Mouse (Mus musculus): ENCODE data around the gene 1300017J02Rik. TPM values are rescaled to one million over a fixed set of nuclear protein-coding genes. Genes with fewer than 3 reads are reported as not detected.

Gene 1300017J02Rik
- polyA plus RNA-seq, 1 experiment from 2014 or later: 3.4 TPM

DNA sequence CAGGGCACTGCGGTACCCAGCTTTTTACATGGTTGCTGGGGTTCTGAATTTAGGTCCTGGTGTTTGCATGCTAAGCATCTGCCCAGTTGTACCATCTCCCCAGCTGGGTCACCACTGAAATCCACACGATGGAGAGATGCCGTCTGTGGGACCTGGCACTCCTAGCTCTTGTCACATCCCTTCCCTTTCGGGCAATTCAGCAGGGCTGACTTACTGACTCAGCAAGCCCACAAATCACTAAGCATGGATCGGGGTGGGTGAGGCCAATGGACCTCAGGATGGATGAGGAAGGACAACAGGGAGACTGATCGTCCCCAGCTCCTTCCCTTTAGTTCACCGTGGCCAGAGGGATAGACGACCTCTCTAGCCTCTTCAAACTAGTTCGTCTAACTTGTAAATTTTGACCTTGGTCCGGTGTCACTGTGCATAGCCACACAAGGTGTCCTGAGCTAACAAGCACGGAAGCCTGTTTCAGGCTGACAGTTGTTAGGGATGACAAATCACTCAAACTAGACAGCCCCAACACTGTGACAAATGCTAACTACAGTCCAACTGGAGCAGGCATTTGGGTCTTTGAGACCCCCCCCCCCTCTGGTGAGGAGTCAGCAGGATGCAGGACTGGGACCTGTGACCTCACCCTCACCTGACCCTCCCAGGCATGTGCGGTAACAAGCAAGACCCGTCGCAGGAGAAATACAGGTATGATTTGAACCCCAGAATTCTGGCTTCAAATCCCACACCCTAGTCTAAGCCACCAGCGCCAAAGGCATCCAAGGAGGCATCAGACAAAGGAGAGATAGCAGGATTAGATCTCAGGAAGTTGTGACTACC is 75.6 kb downstream of the 1300017J02Rik start:
- H3K9me3 ChIP-seq (replicated peaks): no peaks in the 10 kb centered on the region
- H3K4me2 ChIP-seq (replicated peaks): no peak overlapping the region
- WGBS: 87% methylated on average over 15 of the region's 15 CpGs
- H3K36me3 ChIP-seq: no peaks in the 10 kb centered on the region
- no peak for ATAC-seq (ENCODE audit: low FRiP score)
- H3K27ac ChIP-seq: no peak overlapping the region
- H3K4me1 ChIP-seq: peaks cover 7% of the 10 kb centered on the region
- H3K4me3 ChIP-seq: no peak overlapping the region
- no peak overlapping the region for H3K9ac ChIP-seq
- H3K27me3 ChIP-seq: no peaks in the 10 kb centered on the region

DNA sequence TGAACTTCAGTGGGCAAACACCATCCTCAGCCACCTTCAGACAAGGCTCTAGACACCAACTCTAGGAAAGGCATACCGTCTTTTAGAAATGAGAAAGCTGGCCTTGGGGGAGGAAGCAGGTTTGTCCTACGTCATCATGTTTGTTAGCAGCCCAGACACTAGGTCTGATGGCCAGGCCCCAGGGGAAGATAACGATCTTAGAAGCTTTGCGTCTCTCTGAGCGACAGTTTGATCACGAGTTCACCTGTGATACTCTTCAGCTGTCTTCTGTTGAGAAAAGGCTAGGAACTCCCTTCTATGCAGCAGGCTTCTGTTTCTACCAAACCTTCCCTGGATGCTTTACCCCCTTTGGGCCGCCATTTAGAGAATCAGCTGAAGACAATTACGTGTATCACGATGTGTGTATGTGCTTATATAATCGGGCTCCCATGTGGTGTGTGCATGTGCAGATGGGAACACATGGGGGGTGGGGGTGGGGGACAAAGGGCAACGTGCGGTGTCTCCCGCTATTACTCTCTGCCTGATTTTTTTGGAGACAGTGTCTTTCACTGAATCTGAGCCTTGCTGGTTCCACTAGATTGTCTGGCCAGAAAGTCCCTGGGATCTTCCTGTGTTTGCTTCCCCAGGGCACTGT is 76.4 kb downstream of the 1300017J02Rik start:
- ATAC-seq (ENCODE audit: low FRiP score): no peak
- H3K4me2 ChIP-seq (replicated peaks): no peak overlapping the region
- H3K27ac ChIP-seq: no peak overlapping the region
- no peaks in the 10 kb centered on the region for H3K27me3 ChIP-seq
- 81% methylated on average over 13 of the region's 13 CpGs for WGBS
- H3K36me3 ChIP-seq: no peaks in the 10 kb centered on the region
- peaks cover 7% of the 10 kb centered on the region; the same call in 1 of the 2 replicates for H3K4me1 ChIP-seq
- no peaks in the 10 kb centered on the region for H3K9me3 ChIP-seq (replicated peaks)
- H3K9ac ChIP-seq: no peak overlapping the region
- no peak overlapping the region for H3K4me3 ChIP-seq

DNA sequence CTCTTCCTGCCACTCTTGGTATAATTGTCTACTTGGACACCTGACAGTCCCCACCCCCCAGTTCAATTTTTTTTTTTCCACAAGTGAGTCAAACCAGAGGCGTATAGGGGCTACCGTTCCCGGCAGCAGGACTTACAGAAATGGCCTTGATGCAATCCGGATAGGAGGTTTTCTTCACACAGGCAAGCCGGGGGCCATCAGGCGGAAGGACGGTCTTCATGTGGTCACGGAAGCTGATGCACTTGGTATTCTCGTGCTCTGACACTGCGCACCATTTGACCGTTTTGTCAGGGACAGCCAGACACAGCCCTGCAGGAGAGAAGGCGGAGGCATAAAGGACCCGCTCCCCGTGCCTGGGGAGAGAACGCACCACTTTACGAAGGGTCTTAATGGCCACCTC is 77.1 kb downstream of the 1300017J02Rik start:
- Histone ChIP-seq H3K9ac (no peak overlapping the region), H3K4me2 (replicated peaks) (no peak overlapping the region), H3K27me3 (no peaks in the 10 kb centered on the region), H3K9me3 (replicated peaks) (no peaks in the 10 kb centered on the region), H3K4me1 (peaks cover 7% of the 10 kb centered on the region; the same call in 1 of the 2 replicates), H3K36me3 (no peaks in the 10 kb centered on the region), H3K4me3 (no peak overlapping the region), H3K27ac (no peak overlapping the region)
- 92% methylated on average over 16 of the region's 16 CpGs for WGBS
- no peak for ATAC-seq (ENCODE audit: low FRiP score)

DNA sequence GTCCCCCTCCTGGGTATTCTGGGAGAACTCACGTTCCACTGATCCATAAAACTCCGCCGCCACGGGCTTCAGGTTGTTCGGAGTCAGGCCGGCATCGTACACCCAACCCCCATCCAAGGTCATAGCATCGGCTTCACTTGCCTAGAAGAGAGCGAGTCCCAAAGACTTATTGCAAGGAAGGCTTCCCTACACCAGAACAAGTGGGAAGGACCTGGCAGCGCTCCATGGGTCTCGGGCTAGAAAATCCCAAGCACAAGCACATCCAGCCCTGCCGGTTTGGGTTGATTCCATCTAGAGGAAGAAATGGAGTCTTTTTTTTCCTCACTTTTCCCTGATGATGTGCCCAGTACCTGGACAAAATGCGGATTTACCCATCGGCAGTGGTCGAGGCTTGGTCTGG is 78.1 kb downstream of the 1300017J02Rik start:
- no peaks in the 10 kb centered on the region for H3K36me3 ChIP-seq
- H3K4me2 ChIP-seq (replicated peaks): no peak overlapping the region
- no peak overlapping the region for H3K9ac ChIP-seq
- no peaks in the 10 kb centered on the region for H3K9me3 ChIP-seq (replicated peaks)
- ATAC-seq (ENCODE audit: low FRiP score): no peak
- H3K4me3 ChIP-seq: no peak overlapping the region
- WGBS: 93% methylated on average over 15 of the region's 15 CpGs
- H3K27ac ChIP-seq: no peak overlapping the region
- peaks cover 7% of the 10 kb centered on the region; the same call in 1 of the 2 replicates for H3K4me1 ChIP-seq
- no peaks in the 10 kb centered on the region for H3K27me3 ChIP-seq

DNA sequence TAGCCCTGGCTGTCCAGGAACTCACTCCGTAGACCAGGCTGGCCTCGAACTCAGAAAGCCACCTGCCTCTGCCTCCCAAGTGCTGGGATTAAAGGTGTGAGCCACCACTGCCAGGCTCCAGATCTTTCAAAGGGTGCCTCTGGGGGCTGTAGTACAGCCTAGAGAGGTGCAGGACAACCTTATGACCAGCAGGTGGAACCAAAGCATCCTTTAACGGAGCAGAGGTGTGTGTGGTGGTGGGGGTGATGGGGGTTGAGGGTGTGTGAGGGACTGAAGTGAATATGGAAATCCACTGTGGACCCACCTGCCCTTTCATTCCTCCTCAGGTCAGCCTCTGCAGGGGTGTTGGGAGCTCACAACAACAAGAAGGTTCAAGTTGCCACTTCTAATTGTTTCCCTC is 79.4 kb downstream of the 1300017J02Rik start:
- Histone ChIP-seq H3K9ac (no peak overlapping the region), H3K36me3 (no peaks in the 10 kb centered on the region), H3K4me1 (peaks cover 5% of the 10 kb centered on the region; the same call in 1 of the 2 replicates), H3K27ac (no peak overlapping the region), H3K27me3 (no peaks in the 10 kb centered on the region), H3K9me3 (replicated peaks) (no peaks in the 10 kb centered on the region), H3K4me2 (replicated peaks) (no peak overlapping the region), H3K4me3 (no peak overlapping the region)
- no peak for ATAC-seq (ENCODE audit: low FRiP score)
- WGBS: 64% methylated on average over 3 of the region's 3 CpGs

DNA sequence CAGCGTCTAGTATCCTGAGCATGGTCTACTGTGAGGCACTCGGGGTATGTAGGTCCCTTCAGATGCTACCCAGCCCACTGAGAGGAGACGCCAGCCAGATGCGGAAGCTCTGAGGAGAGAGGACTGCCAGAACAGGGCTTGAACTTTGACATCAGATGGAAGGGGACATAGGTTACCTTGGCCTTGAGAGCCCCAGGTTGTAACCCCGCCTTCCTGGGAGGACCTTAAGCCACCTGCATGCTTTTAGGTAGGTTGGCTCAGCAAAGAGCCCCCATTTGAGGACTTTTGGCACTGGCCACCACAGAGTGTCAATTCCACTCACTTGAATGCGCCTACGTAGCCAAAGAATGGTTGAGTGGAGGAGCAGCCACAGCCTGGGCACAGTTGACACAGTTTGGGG is 80.2 kb downstream of the 1300017J02Rik start:
- WGBS: 92% methylated on average over 7 of the region's 7 CpGs
- Histone ChIP-seq H3K4me3 (no peak overlapping the region), H3K4me2 (replicated peaks) (no peak overlapping the region), H3K9me3 (replicated peaks) (no peaks in the 10 kb centered on the region), H3K27ac (no peak overlapping the region), H3K4me1 (no peaks in the 10 kb centered on the region), H3K9ac (no peak overlapping the region), H3K36me3 (no peaks in the 10 kb centered on the region), H3K27me3 (no peaks in the 10 kb centered on the region)
- no peak for ATAC-seq (ENCODE audit: low FRiP score)

DNA sequence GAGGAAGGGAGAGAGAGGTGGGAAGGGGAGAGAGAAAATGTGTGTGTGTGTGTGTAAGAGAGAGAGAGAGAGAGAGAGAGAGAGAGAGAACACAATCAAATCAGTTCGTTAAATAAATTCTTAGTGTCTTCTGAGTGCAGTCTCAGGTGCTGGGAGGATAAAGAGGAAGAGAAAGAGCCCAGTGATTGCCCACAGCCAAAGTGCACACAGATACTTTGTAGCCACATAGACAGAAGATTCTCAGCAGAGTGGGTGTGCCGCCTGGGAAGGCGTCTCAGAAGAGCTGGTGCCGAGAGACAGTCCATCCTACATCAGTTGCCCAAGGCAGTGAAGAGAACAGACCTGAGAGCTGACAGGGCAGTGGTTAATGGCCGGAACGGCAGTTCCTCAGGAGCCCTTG is 90.6 kb downstream of the 1300017J02Rik start:
- WGBS: 79% methylated on average over 4 of the region's 6 CpGs
- Histone ChIP-seq H3K27ac (no peak overlapping the region), H3K9ac (no peak overlapping the region)

DNA sequence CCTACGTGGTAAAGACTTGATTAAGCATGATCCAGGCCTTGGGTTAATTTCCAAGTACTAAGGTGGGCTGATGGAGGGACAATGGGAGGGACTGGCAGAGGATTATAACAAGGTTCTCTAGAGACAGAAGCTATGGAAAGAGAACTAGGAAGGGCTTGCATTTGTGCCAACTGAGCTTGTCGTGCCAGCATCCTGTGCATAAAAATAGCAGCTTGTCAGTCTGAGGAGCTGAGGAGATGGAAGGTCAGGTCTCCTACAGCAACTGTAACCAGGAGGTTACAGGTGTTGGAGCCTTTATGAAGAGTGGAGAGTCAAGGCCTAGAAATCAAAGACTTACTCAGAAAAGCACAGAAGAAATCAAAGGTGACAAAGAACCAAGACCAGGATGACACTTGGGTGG is 91.3 kb downstream of the 1300017J02Rik start:
- Histone ChIP-seq H3K9ac (no peak overlapping the region), H3K27me3 (no peaks in the 10 kb centered on the region), H3K27ac (no peak overlapping the region), H3K4me3 (no peak overlapping the region), H3K36me3 (no peaks in the 10 kb centered on the region), H3K9me3 (replicated peaks) (no peaks in the 10 kb centered on the region), H3K4me2 (replicated peaks) (no peak overlapping the region), H3K4me1 (peaks cover 5% of the 10 kb centered on the region)
- no peak for ATAC-seq (ENCODE audit: low FRiP score)
- 71% methylated on average over 2 of the region's 2 CpGs for WGBS

More for the DNA sequence above, 90.6 kb downstream of the 1300017J02Rik start:
- H3K27me3 ChIP-seq: no peaks in the 10 kb centered on the region
- no peaks in the 10 kb centered on the region for H3K36me3 ChIP-seq
- no peaks in the 10 kb centered on the region for H3K9me3 ChIP-seq (replicated peaks)
- no peaks in the 10 kb centered on the region for H3K4me1 ChIP-seq
- no peak overlapping the region for H3K4me3 ChIP-seq
- no peak overlapping the region for H3K4me2 ChIP-seq (replicated peaks)
- no peak for ATAC-seq (ENCODE audit: low FRiP score)

DNA sequence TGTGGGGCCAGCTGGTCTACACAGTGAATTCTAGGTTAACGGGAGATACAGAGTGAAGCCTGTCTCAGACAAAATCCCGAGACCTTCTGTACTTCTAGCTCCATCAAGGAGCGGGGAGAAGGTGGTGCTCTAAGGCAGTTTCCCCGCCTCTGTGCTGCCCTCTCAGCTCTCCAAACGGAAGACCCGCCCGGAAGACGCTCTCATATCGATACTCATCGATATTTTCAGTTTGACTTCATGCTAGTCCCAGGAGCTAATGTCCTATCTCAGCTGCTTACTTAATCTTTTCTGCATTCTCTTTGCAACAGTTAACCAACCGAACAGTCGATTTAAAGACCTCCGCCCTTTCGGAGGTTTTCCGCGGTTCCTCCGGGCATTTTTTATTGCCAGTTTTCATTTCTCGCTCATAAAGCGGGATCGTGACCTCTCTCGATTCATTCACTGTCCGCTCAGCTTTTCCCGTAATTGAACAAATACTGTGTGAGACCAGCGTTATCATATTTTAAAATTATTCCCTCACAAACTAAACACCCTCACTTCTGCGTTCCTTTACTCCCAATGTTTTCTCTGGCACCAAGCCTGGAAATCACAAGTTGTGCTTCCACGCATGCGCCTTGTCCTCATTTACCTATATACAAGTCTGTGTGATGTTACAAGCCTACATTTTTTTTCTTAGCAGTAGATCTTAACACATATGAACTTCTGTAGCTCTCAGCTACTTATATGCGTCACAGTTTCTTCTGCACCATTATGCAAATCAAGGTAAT is 92.0 kb downstream of the 1300017J02Rik start:
- peaks cover 5% of the 10 kb centered on the region for H3K4me1 ChIP-seq
- no peak overlapping the region for H3K4me3 ChIP-seq
- WGBS: 82% methylated on average over 28 of the region's 28 CpGs
- no peaks in the 10 kb centered on the region for H3K27me3 ChIP-seq
- no peak overlapping the region for H3K9ac ChIP-seq
- no peaks in the 10 kb centered on the region for H3K36me3 ChIP-seq
- no peak for ATAC-seq (ENCODE audit: low FRiP score)
- H3K27ac ChIP-seq: no peak overlapping the region
- no peaks in the 10 kb centered on the region for H3K9me3 ChIP-seq (replicated peaks)
- no peak overlapping the region for H3K4me2 ChIP-seq (replicated peaks)

DNA sequence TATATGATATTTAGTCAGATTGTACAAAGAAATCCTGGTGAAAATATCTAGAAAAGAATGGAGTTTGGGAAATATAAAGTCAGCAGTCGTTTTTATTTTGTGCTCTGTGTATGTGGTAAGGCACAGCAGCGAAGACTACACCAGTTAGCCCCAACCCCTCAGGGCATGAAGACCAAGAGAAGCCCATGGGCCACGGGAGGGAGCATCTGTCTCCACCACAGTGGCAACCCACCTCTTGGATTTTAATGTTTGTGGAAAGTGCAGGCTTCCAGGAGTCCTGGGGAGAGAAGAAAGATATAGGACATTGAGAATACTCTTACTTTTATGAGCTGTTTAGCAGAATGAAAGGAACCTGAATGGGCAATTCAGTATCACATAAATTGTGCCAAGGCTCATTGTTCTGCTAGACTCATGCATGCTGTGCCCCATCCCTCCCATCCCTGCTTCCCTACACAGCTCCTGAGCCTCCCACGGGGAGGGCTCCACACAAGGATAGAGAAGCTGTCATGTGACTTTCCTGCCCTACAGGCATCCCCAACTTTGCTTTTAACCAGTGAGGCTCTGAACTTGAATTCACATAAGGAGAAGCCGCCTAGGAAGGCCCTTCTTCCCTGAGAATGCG is 96.0 kb downstream of the 1300017J02Rik start:
- WGBS: 52% methylated on average over 6 of the region's 6 CpGs
- Histone ChIP-seq H3K4me3 (no peak overlapping the region), H3K9me3 (replicated peaks) (no peaks in the 10 kb centered on the region), H3K36me3 (no peaks in the 10 kb centered on the region), H3K4me1 (peaks cover 5% of the 10 kb centered on the region), H3K27ac (no peak overlapping the region), H3K27me3 (no peaks in the 10 kb centered on the region), H3K4me2 (replicated peaks) (no peak overlapping the region), H3K9ac (no peak overlapping the region; the same call in 1 of the 2 replicates)
- no peak for ATAC-seq (ENCODE audit: low FRiP score)

DNA sequence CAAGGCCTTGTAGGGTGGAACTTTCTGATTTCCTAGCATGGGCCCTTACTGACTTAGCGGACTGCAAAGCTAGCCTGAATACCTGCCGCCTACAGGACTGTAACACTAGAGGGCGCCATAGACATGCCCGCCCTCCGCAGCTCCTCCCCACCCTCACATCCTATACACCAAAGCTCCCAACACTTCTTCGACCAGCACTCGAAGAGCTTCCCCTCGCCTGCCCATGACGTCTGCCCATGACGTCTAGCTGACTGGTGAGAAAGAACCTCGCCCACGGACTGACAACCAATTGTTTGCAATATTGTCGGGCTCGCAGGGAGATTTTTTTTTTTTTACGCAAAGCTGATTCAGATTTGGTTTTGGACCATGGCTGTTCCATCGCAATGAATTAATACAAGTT is 97.0 kb downstream of the 1300017J02Rik start:
- Histone ChIP-seq H3K27me3 (no peaks in the 10 kb centered on the region), H3K9me3 (replicated peaks) (no peaks in the 10 kb centered on the region), H3K4me3 (peak overlapping the region; percentile 11; the same call in 1 of the 2 replicates), H3K9ac (no peak overlapping the region), H3K4me2 (replicated peaks) (peak overlapping the region; percentile 46), H3K36me3 (no peaks in the 10 kb centered on the region), H3K27ac (no peak overlapping the region), H3K4me1 (peaks cover 5% of the 10 kb centered on the region)
- ATAC-seq (ENCODE audit: low FRiP score): peak; percentile 77
- 9% methylated on average over 16 of the region's 16 CpGs for WGBS

DNA sequence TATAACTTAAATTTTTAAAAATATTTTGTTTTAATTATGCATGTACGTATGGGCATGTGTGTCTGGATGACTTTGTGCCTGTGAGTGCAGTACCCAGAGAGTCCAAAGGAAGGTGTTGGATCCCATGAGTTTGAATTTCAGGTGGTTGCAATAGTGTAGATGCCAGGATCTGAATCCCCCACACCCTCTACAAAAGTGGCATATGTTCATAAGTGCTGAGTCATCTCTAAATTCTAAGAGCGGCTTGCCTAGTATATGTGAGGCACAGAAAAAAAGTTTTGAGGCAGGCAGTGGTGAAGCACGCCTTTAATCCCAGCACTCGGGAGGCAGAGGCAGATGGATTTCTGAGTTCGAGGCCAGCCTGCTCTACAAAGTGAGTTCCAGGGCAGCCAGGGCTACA is 99.1 kb downstream of the 1300017J02Rik start:
- WGBS: 91% methylated on average over 5 of the region's 5 CpGs
- H3K9ac ChIP-seq: no peak overlapping the region
- H3K27ac ChIP-seq: no peak overlapping the region
- peaks cover 10% of the 10 kb centered on the region for H3K4me1 ChIP-seq
- no peak overlapping the region for H3K4me3 ChIP-seq
- H3K36me3 ChIP-seq: no peaks in the 10 kb centered on the region
- H3K27me3 ChIP-seq: no peaks in the 10 kb centered on the region
- no peak for ATAC-seq (ENCODE audit: low FRiP score)
- no peak overlapping the region for H3K4me2 ChIP-seq (replicated peaks)
- H3K9me3 ChIP-seq (replicated peaks): no peaks in the 10 kb centered on the region

Measured in hindbrain, embryonic 12.5 days (tissue).